Mouse (Mus musculus) adrenal gland (tissue): ENCODE measurements around the gene Olfr128.
"Not testable (repeated sequence)": the region's sequence is repeated elsewhere in the genome, so short reads cannot be mapped to it uniquely, and the experiment has no call there.

Experiments
- intact Hi-C: fragments of 180-260 bp; cut with DNase I; formaldehyde crosslinking; loops from one replicate; pipeline ENCODE4 v1.15.1; 2025
- long read RNA-seq, 2 experiments: library from polyadenylated mRNA; unstranded; transcript quantifications; one replicate each; pipeline ENCODE4 v2.0.0; 2020; ENCODE audit warnings: borderline replicate concordance in 1 of 2; ENCODE audit not compliant: insufficient replicate concordance in 1 of 2

Olfr128 gene
- long read RNA-seq, experiment 1, result 0 reads
- long read RNA-seq, experiment 2, result 0 reads

- intact Hi-C loops, result no loop called here
Measured at GRCm38 (mm10) chr17:37920248-37920647, at the start of gene Olfr128. Olfr128 (plus strand) TSS chr17:37920548.

GRCm38 (mm10) chr17:37873830-37874229 lies 46.5 kb upstream of the Olfr128 start:
- intact Hi-C loops, result no loop called here

GRCm38 (mm10) chr17:37900137-37900536 lies 20.2 kb upstream of the Olfr128 start, which contains the start of gene Olfr127:
Olfr127 (plus strand) TSS chr17:37900437.
- intact Hi-C loops, result no loop called here

GRCm38 (mm10) chr17:37906821-37907220 lies 13.5 kb upstream of the Olfr128 start:
- intact Hi-C loops, result not testable (repeated sequence)

GRCm38 (mm10) chr17:37952979-37953378 lies 32.6 kb downstream of the Olfr128 start, which contains the start of gene Olfr761:
Olfr761 (minus strand) TSS chr17:37953079.
- intact Hi-C loops, result no loop called here

GRCm38 (mm10) chr17:37973591-37973990 lies 53.2 kb downstream of the Olfr128 start:
- intact Hi-C loops, result no loop called here
